Comparison of ENCODE assay signal across 9 mouse cellular contexts in genomic region chr17:8461568-8461967, GRCm38 (mm10). TPM values are rescaled to one million over a fixed set of nuclear protein-coding genes. Genes with fewer than 3 reads are reported as not detected.
DNase-seq lines count a peak whose midpoint lies in the region; ATAC-seq and TF ChIP-seq lines count a peak whose summit lies in the region.
"Had no signal": no experiment of that assay in that cellular context is flagged by ENCODE, and none has a peak within 500 bp of the region (broad histone marks: within the 10 kb centered on the region; RNA-seq: fewer than 3 reads in every experiment).

No protein-coding gene starts in this region.

- H3K27ac ChIP-seq in gastrocnemius, adult 2 months = no peak overlapping the region
- no peak overlapping the region for H3K27ac ChIP-seq in midbrain, embryonic 11.5 days (ENCODE audit: low read depth, low read length)
- no peak overlapping the region for H3K27ac ChIP-seq in midbrain, embryonic 13.5 days

- no peak overlapping the region for H3K4me3 ChIP-seq in gastrocnemius, adult 2 months
- no peak overlapping the region for H3K4me3 ChIP-seq in midbrain, embryonic 11.5 days (ENCODE audit: low read depth, low read length)
- no peak overlapping the region for H3K4me3 ChIP-seq in midbrain, embryonic 13.5 days (replicated peaks)

- ATAC-seq in midbrain, embryonic 11.5 days (ENCODE audit: low FRiP score) = no peak
- no peak for ATAC-seq in midbrain, embryonic 13.5 days
- peak; percentile 56 for ATAC-seq in megakaryocyte progenitor cell, adult 5-6 weeks (replicated peaks; ENCODE audit: poor library complexity)

- H3K9ac ChIP-seq in midbrain, embryonic 11.5 days (ENCODE audit: low read length) = no peak overlapping the region
- no peak overlapping the region for H3K9ac ChIP-seq in midbrain, embryonic 13.5 days (replicated peaks)

- no peaks in the 10 kb centered on the region for H3K27me3 ChIP-seq in midbrain, embryonic 11.5 days (ENCODE audit: control insufficient read depth, insufficient read depth, low read length)
- H3K27me3 ChIP-seq in midbrain, embryonic 13.5 days = 0 out of 2 replicates have a peak, but pooled peaks cover 4% of the 10 kb centered on the region

- no peaks in the 10 kb centered on the region for H3K36me3 ChIP-seq in midbrain, embryonic 11.5 days (ENCODE audit: control insufficient read depth, insufficient read depth, low read length)
- H3K36me3 ChIP-seq in midbrain, embryonic 13.5 days = no peaks in the 10 kb centered on the region

- 3% methylated on average over 4 of the region's 4 CpGs for WGBS in midbrain, embryonic 11.5 days
- 7% methylated on average over 4 of the region's 4 CpGs for WGBS in midbrain, embryonic 13.5 days

- no peaks in the 10 kb centered on the region for H3K4me1 ChIP-seq in midbrain, embryonic 11.5 days (ENCODE audit: control insufficient read depth, insufficient read depth, low read length)
- H3K4me1 ChIP-seq in midbrain, embryonic 13.5 days (replicated peaks) = peaks cover 8% of the 10 kb centered on the region

- TF ChIP-seq CTCF in gastrocnemius, adult 2 months (IDR thresholded peaks at IDR 0.05) = peak; percentile 83

- no peaks in the 10 kb centered on the region for H3K9me3 ChIP-seq in midbrain, embryonic 11.5 days (ENCODE audit: control insufficient read depth, low read length)
- no peaks in the 10 kb centered on the region for H3K9me3 ChIP-seq in midbrain, embryonic 13.5 days

- DNase-seq in gastrocnemius, adult 2 months = peak; percentile 39
- no peak for DNase-seq in gastrocnemius, postnatal 25 days
- peak; percentile 92 for DNase-seq in midbrain, embryonic 11.5 days (ENCODE audit: low spot score, missing footprints)
- peak; percentile 62 for DNase-seq in adrenal gland, postnatal 25 days
- DNase-seq in heart, postnatal 36 days = peak; percentile 28 to 47
- no peak for DNase-seq in c-Kit-positive CD71-positive TER-119-positive erythroid progenitor cells, embryonic 14.5 days (ENCODE audit: low spot score)

- intact Hi-C loops in gastrocnemius, adult 2 months (cut with DNase I) = loop anchor here (10.0 kb wide), 1 partner anchor 463 kb away; no protein-coding TSS in a partner anchor
- intact Hi-C loops in heart, postnatal 36 days (cut with DNase I) = loop anchor here (2.0 to 10.0 kb wide), 2 partner anchors 71 to 473 kb away; no protein-coding TSS in a partner anchor

- H3K4me2 ChIP-seq in midbrain, embryonic 11.5 days = no peak overlapping the region
- H3K4me2 ChIP-seq in midbrain, embryonic 13.5 days (replicated peaks) = no peak overlapping the region

RNA-seq across cellular contexts. Expression of gene T, which starts 27.3 kb away (rescaled TPM):
- not detected for total RNA-seq in gastrocnemius, adult 2 months (2021)
- not detected for total RNA-seq in gastrocnemius, postnatal 25 days (2021)
- polyA plus RNA-seq in midbrain, embryonic 11.5 days (2014; fragmentation: Nextera tagmentation; extraction: Ambion mirVana) = 0.93 and 1.3 TPM in 2 replicates
- polyA plus RNA-seq in midbrain, embryonic 13.5 days (2015; fragmentation: Nextera tagmentation; extraction: Ambion mirVana) = 0.43 and 0.72 TPM in 2 replicates
- not detected in 2 replicates for total RNA-seq in adrenal gland, postnatal 25 days (2021)
- total RNA-seq in heart, postnatal 36 days (2021) = not detected
- total RNA-seq in megakaryocyte progenitor cell, adult 5-6 weeks (2015) = not detected in 2 replicates
- not detected in 2 replicates for total RNA-seq in megakaryocyte progenitor cell, adult 5-6 weeks (2017)
- total RNA-seq: layer of hippocampus, adult 18-20 months had no signal

Comparison
In these comparisons a context has a peak if more than half of its experiments do, and no peak if none do; other contexts are left out.
1. DNase-seq: peak in gastrocnemius, adult 2 months (single experiment), midbrain, embryonic 11.5 days (single experiment), adrenal gland, postnatal 25 days (single experiment) and heart, postnatal 36 days (2 of 2); none in gastrocnemius, postnatal 25 days (single experiment) and c-Kit-positive CD71-positive TER-119-positive erythroid progenitor cells, embryonic 14.5 days (single experiment).